Mouse (Mus musculus) ES-E14 (cell line): ENCODE results near the gene Pik3cd. TPM values are rescaled to one million over a fixed set of nuclear protein-coding genes. Genes with fewer than 3 reads are reported as not detected.

ENCODE experiments used
- DNase-seq: peaks from one replicate; pipeline ENCODE4 v3.0.0-alpha.2; 2013; ENCODE audit warnings: low read depth, low spot score
- H3K27ac ChIP-seq: 2 replicates; pipeline ENCODE4 v1.5.1; 2012; ENCODE audit warnings: low read depth, mild to moderate bottlenecking, low read length, moderate library complexity, mixed read lengths; ENCODE audit not compliant: poor library complexity, insufficient read depth, severe bottlenecking
- H3K36me3 ChIP-seq: 2 replicates; pipeline ENCODE4 v1.6.1; 2012; ENCODE audit warnings: mild to moderate bottlenecking, low read length, moderate library complexity, mixed read lengths; ENCODE audit not compliant: control insufficient read depth, poor library complexity, insufficient read depth, severe bottlenecking
- H3K4me1 ChIP-seq, 2 experiments: fragments of 150-350 bp in 1 of 2; sonication (generic) in 1 of 2; 2 replicates each; pipeline ENCODE4 v1.6.1; 2012; ENCODE audit warnings: low read length in 2 of 2, mild to moderate bottlenecking in 1 of 2, mixed read lengths in 1 of 2; ENCODE audit not compliant: control insufficient read depth in 2 of 2, insufficient read depth in 2 of 2, poor library complexity in 1 of 2
- H3K4me3 ChIP-seq, 2 experiments: fragments of 150-350 bp in 1 of 2; sonication (generic) in 1 of 2; 2 replicates each; pipeline ENCODE4 v1.5.1; 2012; ENCODE audit warnings: low read length in 2 of 2, low read depth in 1 of 2, mild to moderate bottlenecking in 1 of 2, mixed read lengths in 1 of 2; ENCODE audit not compliant: insufficient read depth in 1 of 2, poor library complexity in 1 of 2, severe bottlenecking in 1 of 2
- H3K9ac ChIP-seq: 2 replicates; pipeline ENCODE4 v1.6.1; 2012; ENCODE audit warnings: low read depth, mild to moderate bottlenecking, low read length, mixed read lengths; ENCODE audit not compliant: poor library complexity, insufficient read depth, severe bottlenecking
- H3K9me3 ChIP-seq: fragments of 150-350 bp; sonication (generic); 2 replicates; pipeline ENCODE4 v1.6.1; 2012; ENCODE audit warnings: low read depth, mild to moderate bottlenecking, low read length; ENCODE audit not compliant: control insufficient read depth, insufficient read depth
- CHD2 ChIP-seq: IDR thresholded peaks from 2 replicates; pipeline ENCODE4 v1.6.1; 2014; ENCODE audit warnings: mild to moderate bottlenecking, low read depth, low read length, inconsistent platforms
- HCFC1 ChIP-seq: IDR thresholded peaks from 2 replicates; pipeline ENCODE4 v1.6.1; 2012; ENCODE audit warnings: low read length, inconsistent platforms, borderline replicate concordance; ENCODE audit not compliant: insufficient read depth
- MAFK ChIP-seq: IDR thresholded peaks from 2 replicates; pipeline ENCODE4 v1.6.1; 2014; ENCODE audit warnings: mild to moderate bottlenecking, low read depth, low read length, inconsistent platforms; ENCODE audit not compliant: insufficient read depth
- ZC3H11A ChIP-seq: IDR thresholded peaks from 2 replicates; pipeline ENCODE4 v1.6.1; 2012; ENCODE audit warnings: low read depth, mild to moderate bottlenecking, inconsistent platforms, low read length, borderline replicate concordance
- ZNF384 ChIP-seq: IDR thresholded peaks from 2 replicates; pipeline ENCODE4 v1.6.1; 2012; ENCODE audit warnings: low read depth, low read length, inconsistent platforms
- in situ Hi-C, 2 experiments: fragments of 600-800 bp; cut with MboI; formaldehyde crosslinking; loops; one replicate each; pipeline ENCODE4 v1.15.1; 2025; ENCODE audit warnings: low sequenced_read_pairs in 2 of 2, inconsistent platforms in 1 of 2; ENCODE audit not compliant: unreplicated experiment in 2 of 2
- total RNA-seq: library from RNA; depleted of rRNA; stranded (reverse); fragments of 300-350 nt; gene quantifications from 2 replicates; pipeline ENCODE4 v1.2.3, GENCODE M21; 2012

Gene Pik3cd
- total RNA-seq, 1 experiment = 6.4 TPM

- no peak for TF ChIP-seq ZNF384
- TF ChIP-seq CHD2 = no peak
- no peak for TF ChIP-seq HCFC1
- no peak for TF ChIP-seq ZC3H11A
- no peak for TF ChIP-seq MAFK
- Histone ChIP-seq H3K36me3 (peaks cover 3% of the 10 kb centered on the region; the same call in 1 of the 2 replicates), H3K9me3 (no peaks in the 10 kb centered on the region), H3K4me3 (peak overlapping the region; percentile 59 to 60), H3K9ac (peak overlapping the region; percentile 74), H3K27ac (no peak overlapping the region), H3K4me1 (peaks cover 2 to 30% of the 10 kb centered on the region in 2 experiments; a peak in 2 of 4 replicates)
- in situ Hi-C loops = no loop called here
- DNase-seq = no peak
Observed at GRCm38 (mm10) chr4:149659495-149660116, 42.8 kb downstream of the Pik3cd start.

- H3K36me3 ChIP-seq = peaks cover 15% of the 10 kb centered on the region; the same call in 1 of the 2 replicates
- H3K27ac ChIP-seq = no peak overlapping the region
- no peak overlapping the region for H3K4me3 ChIP-seq
- peaks cover 2 to 23% of the 10 kb centered on the region in 2 experiments; a peak in 2 of 4 replicates for H3K4me1 ChIP-seq
- no peaks in the 10 kb centered on the region for H3K9me3 ChIP-seq
- no peak for TF ChIP-seq CHD2
- no peak for TF ChIP-seq MAFK
- no peak for TF ChIP-seq ZC3H11A
- no peak for TF ChIP-seq ZNF384
- no peak for TF ChIP-seq HCFC1
- no peak for DNase-seq
- in situ Hi-C loops = no loop called here
- H3K9ac ChIP-seq = no peak overlapping the region
Observed at GRCm38 (mm10) chr4:149657858-149658416, 44.4 kb downstream of the Pik3cd start.

- no peak for TF ChIP-seq CHD2
- no peak for TF ChIP-seq ZNF384
- no peak for TF ChIP-seq HCFC1
- TF ChIP-seq MAFK = no peak
- TF ChIP-seq ZC3H11A = no peak
- in situ Hi-C loops = no loop called here
- no peak overlapping the region for H3K27ac ChIP-seq
- H3K9ac ChIP-seq = no peak overlapping the region
- no peak overlapping the region for H3K4me3 ChIP-seq
- DNase-seq = peak; percentile 53
- peaks cover 26% of the 10 kb centered on the region; the same call in 1 of the 2 replicates for H3K36me3 ChIP-seq
- peaks cover 0 to 16% of the 10 kb centered on the region in 2 experiments; a peak in 2 of 4 replicates for H3K4me1 ChIP-seq
- no peaks in the 10 kb centered on the region for H3K9me3 ChIP-seq
Observed at GRCm38 (mm10) chr4:149654232-149654631, 48.1 kb downstream of the Pik3cd start.

- Histone ChIP-seq H3K4me1 (peaks cover 0 to 14% of the 10 kb centered on the region in 2 experiments; a peak in 1 of 4 replicates), H3K36me3 (peaks cover 47% of the 10 kb centered on the region; the same call in 1 of the 2 replicates), H3K9me3 (no peaks in the 10 kb centered on the region), H3K4me3 (no peak overlapping the region), H3K27ac (no peak overlapping the region), H3K9ac (no peak overlapping the region)
- peak; percentile 62 for DNase-seq
- in situ Hi-C loops = no loop called here
- no peak for TF ChIP-seq ZNF384
- no peak; the same call in 1 of the 2 replicates for TF ChIP-seq ZC3H11A
- TF ChIP-seq MAFK = no peak
- TF ChIP-seq HCFC1 = no peak
- TF ChIP-seq CHD2 = no peak
Observed at GRCm38 (mm10) chr4:149650493-149651193, 51.7 kb downstream of the Pik3cd start.
